Mouse (Mus musculus): ENCODE data around the gene Olfr1113.
"Not testable (repeated sequence)": the region's sequence is repeated elsewhere in the genome, so short reads cannot be mapped to it uniquely, and the experiment has no call there.

The Olfr1113 gene

DNA sequence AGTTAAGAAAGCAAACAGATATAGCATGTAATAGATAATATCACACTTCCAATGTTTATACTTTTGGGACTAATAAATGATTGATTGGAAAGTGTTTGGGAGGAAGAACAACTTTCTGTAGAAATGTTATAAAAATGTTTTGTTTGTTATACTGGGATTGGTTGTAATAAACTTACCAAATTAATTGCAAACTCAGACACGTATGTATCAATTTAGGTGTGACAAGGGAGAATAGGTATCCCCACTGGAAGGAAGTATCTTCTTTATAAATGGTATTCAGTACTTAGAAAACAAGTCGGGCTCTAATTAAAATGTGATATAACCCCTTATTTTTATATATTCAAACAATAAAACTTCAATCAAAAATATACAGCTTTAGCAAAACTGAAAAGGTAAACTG, at the start of gene Olfr1113:
TSS of gene Olfr1113 (plus strand) at position 301 of the 400 bp plus-strand sequence.
- in situ Hi-C loops (cut with MboI, MseI): no loop called here

DNA sequence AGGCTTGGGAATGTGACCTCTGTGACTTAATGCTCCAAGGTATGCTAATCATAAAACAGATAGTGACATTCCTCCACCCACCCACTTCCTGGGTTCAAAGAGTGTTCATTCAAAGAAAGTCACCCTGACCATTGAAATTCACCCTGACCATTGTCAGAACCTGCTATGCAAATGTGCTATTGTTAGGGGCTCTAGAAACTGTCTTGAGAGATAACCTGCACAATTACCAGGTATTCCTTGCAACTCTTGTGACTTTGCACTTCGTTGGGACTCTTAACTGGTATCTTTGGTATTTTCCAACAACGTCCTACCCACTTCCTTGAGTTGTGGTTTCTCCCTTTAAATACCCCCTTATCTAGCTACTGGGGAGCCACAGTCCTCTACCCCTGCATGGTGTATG, 41.0 kb upstream of the Olfr1113 start:
- in situ Hi-C loops (cut with MboI, MseI): not testable (repeated sequence)

DNA sequence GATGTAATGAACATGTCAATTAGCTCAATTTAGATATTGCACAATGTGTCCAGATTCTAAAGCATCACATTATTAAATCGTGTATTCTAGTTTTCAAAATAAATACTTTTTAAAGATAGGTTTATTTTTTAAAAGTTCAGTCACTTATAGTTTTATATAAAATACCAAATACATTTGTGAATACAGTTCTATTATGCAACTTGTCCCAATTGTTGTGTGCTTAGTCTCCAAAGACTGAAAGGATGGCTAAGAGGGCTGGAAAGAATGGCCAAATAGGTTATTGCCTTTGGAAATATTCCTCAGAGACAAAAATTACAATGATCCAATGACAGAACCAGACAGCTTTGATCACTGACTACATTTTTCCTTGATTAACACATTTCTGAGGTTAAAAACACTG, 21.3 kb upstream of the Olfr1113 start, which contains the start of gene Olfr1112:
TSS of gene Olfr1112 (plus strand) at position 301 of the 400 bp plus-strand sequence.
- in situ Hi-C loops (cut with MboI, MseI): no loop called here

DNA sequence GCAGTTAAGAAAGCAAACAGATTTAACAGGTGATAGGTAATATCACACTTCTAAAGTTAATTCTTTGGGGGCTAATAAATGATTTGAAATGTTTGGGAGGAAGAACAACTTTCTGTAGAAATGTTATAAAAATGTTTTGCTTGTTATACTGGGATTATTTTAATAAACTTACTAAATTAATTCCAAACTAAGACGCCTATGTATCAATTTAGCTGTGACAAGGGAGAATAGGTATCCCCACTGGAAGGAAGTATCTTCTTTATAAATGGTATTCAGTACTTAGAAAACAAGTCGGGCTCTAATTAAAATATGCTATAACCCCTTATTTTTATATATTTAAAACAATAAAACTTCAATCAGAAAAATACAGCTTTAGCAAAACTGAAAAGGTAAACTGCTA, 38.9 kb downstream of the Olfr1113 start, which contains the start of gene Olfr1115:
TSS of gene Olfr1115 (plus strand) at position 301 of the 400 bp plus-strand sequence.
- in situ Hi-C loops (cut with MboI, MseI): no loop called here

Data from T-helper 17 cell (primary cell).